Mouse (Mus musculus) hematopoietic stem cell, adult 5-6 weeks (primary cell): ENCODE results near the gene Zbtb39. TPM values are rescaled to one million over a fixed set of nuclear protein-coding genes. Genes with fewer than 3 reads are reported as not detected.
"Not testable (repeated sequence)": the region's sequence is repeated elsewhere in the genome, so short reads cannot be mapped to it uniquely, and the experiment has no call there.

Experiments
- ATAC-seq, 2 experiments: fragments of 125-278 bp in 1 of 2; replicated peaks in 1 of 2; 2 replicates each; pipeline ENCODE4 v1.8.0; 2016 to 2017; ENCODE audit warnings: inconsistent platforms in 2 of 2, mild to moderate bottlenecking in 2 of 2, moderate number of reproducible peaks in 2 of 2, low read depth in 1 of 2, moderate TSS enrichment in 1 of 2; ENCODE audit not compliant: low FRiP score in 2 of 2, poor library complexity in 2 of 2, severe bottlenecking in 2 of 2, insufficient read depth in 1 of 2, low TSS enrichment in 1 of 2
- total RNA-seq: library from RNA; stranded (forward); fragments of 172-1452, 232-1000 nt; gene quantifications from 2 replicates; pipeline ENCODE4 v1.2.3, GENCODE M21; 2017

The Zbtb39 gene
- total RNA-seq, 1 experiment from 2014 or later: 5.5 TPM

GRCm38 (mm10) chr10:127759181-127760110 lies 20.1 kb downstream of the Zbtb39 start, which contains the start of the genes Rdh1 and Rdh16f1:
Gene Rdh1 (plus strand): TSS chr10:127759721.
Gene Rdh16f1 (plus strand): TSS chr10:127759787.
- ATAC-seq: no peak

- ATAC-seq: not testable (repeated sequence)
Observed at GRCm38 (mm10) chr10:127762926-127763325, 23.6 kb downstream of the Zbtb39 start.

GRCm38 (mm10) chr10:127763914-127764680 lies 24.8 kb downstream of the Zbtb39 start:
- no peak for ATAC-seq

GRCm38 (mm10) chr10:127766564-127766963 lies 27.2 kb downstream of the Zbtb39 start:
- ATAC-seq: no peak

GRCm38 (mm10) chr10:127776011-127776410 lies 36.7 kb downstream of the Zbtb39 start, which contains the start of gene Rdh9:
Gene Rdh9 (plus strand): TSS chr10:127776386.
- no peak for ATAC-seq

GRCm38 (mm10) chr10:127782321-127782720 lies 43.0 kb downstream of the Zbtb39 start:
- ATAC-seq: not testable (repeated sequence)

GRCm38 (mm10) chr10:127785411-127785810 lies 46.1 kb downstream of the Zbtb39 start:
- not testable (repeated sequence) for ATAC-seq

Other genes starting within 250 kb of the Zbtb39 start
- gene Stac3, start 237.9 kb upstream of the Zbtb39 start, total RNA-seq: 1.6 TPM in 1 of 2 replicates, not detected in the other
- not detected in 2 replicates for gene Ndufa4l2, start 224.6 kb upstream of the Zbtb39 start, total RNA-seq
- 72.9 and 77.9 TPM in 2 replicates for gene Shmt2, start 217.1 kb upstream of the Zbtb39 start, total RNA-seq
- gene Nxph4, start 205.0 kb upstream of the Zbtb39 start, total RNA-seq: 0.31 TPM in 1 of 2 replicates, not detected in the other
- gene Lrp1, start 118.4 kb upstream of the Zbtb39 start, total RNA-seq: 1.2 and 8.6 TPM in 2 replicates
- gene Stat6, start 96.6 kb upstream of the Zbtb39 start, total RNA-seq: 49.8 and 50.8 TPM in 2 replicates
- 41.8 and 43.0 TPM in 2 replicates for gene Nemp1, start 72.6 kb upstream of the Zbtb39 start, total RNA-seq
- 17.9 and 26.7 TPM in 2 replicates for gene Nab2, start 71.0 kb upstream of the Zbtb39 start, total RNA-seq
- gene Myo1a, start 34.4 kb upstream of the Zbtb39 start, total RNA-seq: not detected in 2 replicates
- gene Tac2, start 15.1 kb upstream of the Zbtb39 start, total RNA-seq: not detected in 2 replicates
- not detected in 2 replicates for gene Gpr182, start 12.2 kb downstream of the Zbtb39 start, total RNA-seq
- not detected in 2 replicates for gene Rdh1, start 20.2 kb downstream of the Zbtb39 start, total RNA-seq
- not detected in 2 replicates for gene Rdh16f1, start 20.2 kb downstream of the Zbtb39 start, total RNA-seq
- 0.20 TPM in 1 of 2 replicates, not detected in the other for gene Rdh9, start 36.8 kb downstream of the Zbtb39 start, total RNA-seq
- not detected in 2 replicates for gene Rdh16, start 61.6 kb downstream of the Zbtb39 start, total RNA-seq
- gene Rdh19, start 110.4 kb downstream of the Zbtb39 start, total RNA-seq: not detected in 2 replicates
- not detected in 2 replicates for gene Rdh16f2, start 126.9 kb downstream of the Zbtb39 start, total RNA-seq
- not detected in 2 replicates for gene Rdh7, start 149.3 kb downstream of the Zbtb39 start, total RNA-seq
- gene Sdr9c7, start 159.0 kb downstream of the Zbtb39 start, total RNA-seq: not detected in 2 replicates